Mouse (Mus musculus) adrenal gland, postnatal 25 days (tissue): ENCODE data around the gene Tlcd1. TPM values are rescaled to one million over a fixed set of nuclear protein-coding genes. Genes with fewer than 3 reads are reported as not detected.

ENCODE experiments used
- DNase-seq: peaks from one replicate; pipeline ENCODE4 v3.0.0; 2021; ENCODE audit warnings: mixed read lengths
- microRNA-seq, 2 experiments: library from miRNA; unstranded; fragments of <30 nt; microRNA quantifications; one replicate each; pipeline ENCODE4 v1.2.0; 2021
- total RNA-seq: library from RNA; stranded (reverse); gene quantifications from 2 replicates; pipeline ENCODE4 v1.2.3, GENCODE M21; 2021

The Tlcd1 gene
- total RNA-seq, 1 experiment from 2014 or later = 107 TPM

GRCm38 (mm10) chr11:78205361-78206206 is 29.1 kb downstream of the Tlcd1 start:
- no peak for DNase-seq

- no peak for DNase-seq
Observed at GRCm38 (mm10) chr11:78207190-78207589, 30.7 kb downstream of the Tlcd1 start.

- DNase-seq = no peak
Observed at GRCm38 (mm10) chr11:78209886-78210285, 33.4 kb downstream of the Tlcd1 start.

- no peak for DNase-seq
Observed at GRCm38 (mm10) chr11:78210615-78211014, 34.1 kb downstream of the Tlcd1 start.

- no peak for DNase-seq
Observed at GRCm38 (mm10) chr11:78211513-78211912, 35.0 kb downstream of the Tlcd1 start.

GRCm38 (mm10) chr11:78213086-78213817 is 36.7 kb downstream of the Tlcd1 start:
- DNase-seq = no peak

GRCm38 (mm10) chr11:78215709-78216317 is 39.3 kb downstream of the Tlcd1 start:
- no peak for DNase-seq

GRCm38 (mm10) chr11:78223586-78223985 is 47.1 kb downstream of the Tlcd1 start:
- DNase-seq = no peak

Small RNA genes lying within 50 kb of the gene (microRNA-seq; reads per million reads assigned to microRNA genes)
- 0.34 to 0.36 reads per million in 2 experiments for gene Mir7653

Other genes starting within 250 kb of the Tlcd1 start
- gene Sez6, start 245.9 kb upstream of the Tlcd1 start, total RNA-seq = 2.0 and 2.7 TPM in 2 replicates
- 76.6 and 79.8 TPM in 2 replicates for gene Phf12, start 194.0 kb upstream of the Tlcd1 start, total RNA-seq
- 18.6 and 19.1 TPM in 2 replicates for gene Dhrs13, start 144.4 kb upstream of the Tlcd1 start, total RNA-seq
- gene Flot2, start 138.8 kb upstream of the Tlcd1 start, total RNA-seq = 87.9 and 106 TPM in 2 replicates
- 33.6 and 36.0 TPM in 2 replicates for gene Eral1, start 96.3 kb upstream of the Tlcd1 start, total RNA-seq
- 23.3 and 23.9 TPM in 2 replicates for gene Fam222b, start 82.1 kb upstream of the Tlcd1 start, total RNA-seq
- 35.6 and 42.3 TPM in 2 replicates for gene Traf4, start 11.1 kb upstream of the Tlcd1 start, total RNA-seq
- 15.7 and 17.6 TPM in 2 replicates for gene Nek8, start within 50 bp of the Tlcd1 start, total RNA-seq
- gene Rpl23a, start 6.9 kb downstream of the Tlcd1 start, total RNA-seq = 1,910 and 2,113 TPM in 2 replicates
- gene Rab34, start 11.7 kb downstream of the Tlcd1 start, total RNA-seq = 90.8 and 97.4 TPM in 2 replicates
- 14.6 and 16.8 TPM in 2 replicates for gene Proca1, start 16.7 kb downstream of the Tlcd1 start, total RNA-seq
- 96.9 and 111 TPM in 2 replicates for gene Sdf2, start 69.0 kb downstream of the Tlcd1 start, total RNA-seq
- gene Supt6, start 69.3 kb downstream of the Tlcd1 start, total RNA-seq = 65.2 and 74.6 TPM in 2 replicates
- gene 2610507B11Rik, start 85.0 kb downstream of the Tlcd1 start, total RNA-seq = 163 and 168 TPM in 2 replicates
- gene BC030499, start 114.1 kb downstream of the Tlcd1 start, total RNA-seq = 1.3 and 1.7 TPM in 2 replicates
- gene Spag5, start 124.8 kb downstream of the Tlcd1 start, total RNA-seq = 9.5 and 10.7 TPM in 2 replicates
- gene Aldoc, start 146.3 kb downstream of the Tlcd1 start, total RNA-seq = 20.9 and 23.2 TPM in 2 replicates
- gene Pigs, start 151.7 kb downstream of the Tlcd1 start, total RNA-seq = 57.0 and 63.2 TPM in 2 replicates
- gene Unc119, start 166.8 kb downstream of the Tlcd1 start, total RNA-seq = 27.3 and 45.5 TPM in 2 replicates
- 0.36 and 0.86 TPM in 2 replicates for gene Foxn1, start 209.8 kb downstream of the Tlcd1 start, total RNA-seq
- not detected in 2 replicates for gene Slc13a2, start 245.5 kb downstream of the Tlcd1 start, total RNA-seq